Comparison of ENCODE assay signal across 10 mouse cellular contexts in the genomic region with DNA sequence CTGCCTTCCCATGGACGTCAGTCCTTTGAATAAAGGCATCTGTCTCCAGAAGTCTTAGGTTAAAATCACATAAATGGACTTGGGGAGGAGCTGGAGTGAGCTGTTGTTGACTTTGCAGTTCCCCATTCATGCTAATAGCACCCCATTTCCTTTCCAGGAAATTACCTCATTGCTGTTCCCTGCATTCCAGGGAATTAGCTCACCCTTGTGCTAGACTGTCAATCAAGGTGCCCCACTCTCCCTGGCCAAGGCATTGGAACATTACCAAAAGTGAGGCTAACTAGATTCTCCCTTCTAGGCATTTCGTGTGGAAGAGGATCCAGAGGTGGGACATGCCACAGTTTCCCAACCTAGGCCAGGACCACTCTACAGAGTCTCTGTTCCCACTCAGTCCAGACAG.
A peak's percentile ranks its signal among the peaks of the same experiment; 100 is the strongest.
DNase-seq lines count a peak whose midpoint lies in the region; ATAC-seq and TF ChIP-seq lines count a peak whose summit lies in the region.
"Had no signal": no experiment of that assay in that cellular context is flagged by ENCODE, and none has a peak within 500 bp of the region (broad histone marks: within the 10 kb centered on the region; RNA-seq: fewer than 3 reads in every experiment).

No protein-coding gene starts in this region.

- H3K9ac ChIP-seq in hindbrain, postnatal 0 days (replicated peaks; ENCODE audit: low read length): no peak overlapping the region
- H3K9ac ChIP-seq in hindbrain, embryonic 13.5 days: no peak overlapping the region
- no peak overlapping the region for H3K9ac ChIP-seq in heart, embryonic 12.5 days
- H3K9ac ChIP-seq in midbrain, embryonic 13.5 days (replicated peaks): no peak overlapping the region

- DNase-seq in hindbrain, postnatal 0 days (ENCODE audit: low spot score): peak; percentile 12
- peak; percentile 42 for DNase-seq in kidney, postnatal 14 days
- peak; percentile 18 for DNase-seq in skeletal muscle tissue, adult 2 months (ENCODE audit: low read depth, low spot score)
- DNase-seq in spleen, adult 12 weeks (ENCODE audit: low spot score): no peak
- DNase-seq in cerebellum, postnatal 14 days: no peak
- DNase-seq: cerebellum, adult 2 months; thymus, postnatal 36 days had no signal

- no peak for ATAC-seq in hindbrain, postnatal 0 days
- ATAC-seq in hindbrain, embryonic 13.5 days (ENCODE audit: low FRiP score): no peak
- ATAC-seq in heart, embryonic 12.5 days (ENCODE audit: insufficient number of reproducible peaks, low FRiP score): 0 out of 2 replicates have a peak, but pooled peaks have one; percentile 49
- no peak for ATAC-seq in midbrain, embryonic 13.5 days

- 51% methylated on average over 2 of the region's 2 CpGs for WGBS in hindbrain, postnatal 0 days
- WGBS in hindbrain, embryonic 13.5 days: 59% methylated on average over 2 of the region's 2 CpGs
- 37% methylated on average over 2 of the region's 2 CpGs for WGBS in heart, embryonic 12.5 days
- WGBS in midbrain, embryonic 13.5 days: 70% methylated on average over 2 of the region's 2 CpGs

- TF ChIP-seq CTCF in hindbrain, postnatal 0 days (IDR thresholded peaks at IDR 0.05; ENCODE audit: low read depth): no peak

- H3K27me3 ChIP-seq in hindbrain, postnatal 0 days (ENCODE audit: insufficient read depth, low read length): no peaks in the 10 kb centered on the region
- no peaks in the 10 kb centered on the region for H3K27me3 ChIP-seq in hindbrain, embryonic 13.5 days
- H3K27me3 ChIP-seq in heart, embryonic 12.5 days (replicated peaks): no peaks in the 10 kb centered on the region
- 0 out of 2 replicates have a peak, but pooled peaks cover 6% of the 10 kb centered on the region for H3K27me3 ChIP-seq in midbrain, embryonic 13.5 days

- no peaks in the 10 kb centered on the region for H3K4me1 ChIP-seq in hindbrain, postnatal 0 days (ENCODE audit: insufficient read depth, low read length)
- peaks cover 9% of the 10 kb centered on the region for H3K4me1 ChIP-seq in hindbrain, embryonic 13.5 days (replicated peaks)
- H3K4me1 ChIP-seq in heart, embryonic 12.5 days (replicated peaks): peaks cover 20% of the 10 kb centered on the region
- peaks cover 4% of the 10 kb centered on the region; the same call in 1 of the 2 replicates for H3K4me1 ChIP-seq in midbrain, embryonic 13.5 days (replicated peaks)

- no peaks in the 10 kb centered on the region for H3K9me3 ChIP-seq in hindbrain, postnatal 0 days (ENCODE audit: low read length)
- H3K9me3 ChIP-seq in hindbrain, embryonic 13.5 days: no peaks in the 10 kb centered on the region
- no peaks in the 10 kb centered on the region for H3K9me3 ChIP-seq in heart, embryonic 12.5 days (replicated peaks)
- no peaks in the 10 kb centered on the region for H3K9me3 ChIP-seq in midbrain, embryonic 13.5 days

- no peaks in the 10 kb centered on the region for H3K36me3 ChIP-seq in hindbrain, postnatal 0 days (ENCODE audit: insufficient read depth, low read length)
- H3K36me3 ChIP-seq in hindbrain, embryonic 13.5 days: no peaks in the 10 kb centered on the region
- H3K36me3 ChIP-seq in heart, embryonic 12.5 days: no peaks in the 10 kb centered on the region
- no peaks in the 10 kb centered on the region for H3K36me3 ChIP-seq in midbrain, embryonic 13.5 days

- no peak overlapping the region for H3K4me3 ChIP-seq in hindbrain, postnatal 0 days (ENCODE audit: low read length)
- no peak overlapping the region for H3K4me3 ChIP-seq in hindbrain, embryonic 13.5 days
- no peak overlapping the region for H3K4me3 ChIP-seq in heart, embryonic 12.5 days
- H3K4me3 ChIP-seq in midbrain, embryonic 13.5 days (replicated peaks): no peak overlapping the region

- no peak overlapping the region for H3K27ac ChIP-seq in hindbrain, postnatal 0 days
- no peak overlapping the region for H3K27ac ChIP-seq in hindbrain, embryonic 13.5 days
- H3K27ac ChIP-seq in heart, embryonic 12.5 days (ENCODE audit: poor library complexity, severe bottlenecking): peak overlapping the region; percentile 90
- H3K27ac ChIP-seq in midbrain, embryonic 13.5 days: no peak overlapping the region

- H3K4me2 ChIP-seq in hindbrain, postnatal 0 days (ENCODE audit: low read depth, low read length): no peak overlapping the region
- no peak overlapping the region for H3K4me2 ChIP-seq in hindbrain, embryonic 13.5 days
- H3K4me2 ChIP-seq in heart, embryonic 12.5 days: 0 out of 2 replicates have a peak overlapping the region, but pooled peaks have one; percentile 13
- H3K4me2 ChIP-seq in midbrain, embryonic 13.5 days (replicated peaks): no peak overlapping the region

Comparison
In these comparisons a context has a peak if more than half of its experiments do, and no peak if none do; other contexts are left out.
1. DNase-seq: peak in hindbrain, postnatal 0 days (single experiment), kidney, postnatal 14 days (single experiment) and skeletal muscle tissue, adult 2 months (single experiment); none in spleen, adult 12 weeks (single experiment) and cerebellum, postnatal 14 days (0 of 2).